Mouse (Mus musculus): ENCODE results near the gene Elmo1.

Gene Elmo1

DNA sequence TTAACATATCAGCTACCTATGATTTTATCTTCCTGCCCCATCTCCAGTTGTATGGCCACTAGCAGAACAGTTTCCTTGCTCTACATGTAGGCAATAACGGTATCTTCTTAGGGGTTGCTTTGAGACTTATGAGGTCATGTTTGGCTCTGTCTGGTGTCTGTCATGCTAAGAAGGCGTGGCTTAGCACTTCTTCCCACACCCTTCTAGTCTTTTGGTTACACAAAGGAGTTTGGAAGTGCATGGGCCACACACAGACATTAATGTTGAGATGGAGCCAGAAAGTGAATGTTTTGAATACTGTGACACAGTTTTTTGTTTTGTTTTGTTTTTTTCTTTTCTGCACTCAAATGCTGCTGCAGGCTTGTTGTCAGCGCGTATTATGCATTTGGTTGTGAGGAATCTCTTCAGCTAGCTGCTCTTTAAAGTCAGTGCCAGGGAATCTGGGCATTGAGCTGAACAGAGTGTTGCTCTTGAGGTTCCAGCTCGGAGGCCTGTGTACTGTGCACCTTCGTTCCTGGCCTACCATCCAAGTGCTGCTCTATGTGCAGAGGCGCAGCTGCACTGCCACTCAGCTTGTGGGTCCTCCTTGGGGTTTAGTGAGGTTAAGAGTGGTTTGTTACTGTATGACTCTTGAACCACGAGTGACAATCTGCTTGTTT, 31.1 kb downstream of the Elmo1 start:
- no peak for DNase-seq (ENCODE audit: extremely low read depth, low read depth, low spot score)

DNA sequence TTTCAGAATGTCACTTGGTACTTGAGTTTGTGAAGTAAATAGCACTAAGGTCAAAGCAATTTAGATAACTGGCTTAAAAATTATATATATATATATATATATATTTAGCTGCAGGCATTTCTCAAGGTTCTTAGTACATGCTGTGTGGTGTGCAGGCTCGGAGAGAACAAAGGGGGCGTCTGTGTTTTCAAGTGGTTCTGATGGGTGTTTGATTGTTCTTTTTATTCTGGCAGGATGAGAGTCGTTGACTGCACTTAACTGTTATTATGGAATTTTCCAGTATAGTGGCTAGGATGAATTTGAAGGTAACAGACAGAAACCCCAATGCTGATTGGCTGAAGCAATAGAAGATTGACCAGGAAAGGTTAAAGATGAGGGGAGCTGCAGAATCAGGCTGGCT, 33.6 kb downstream of the Elmo1 start:
- DNase-seq (ENCODE audit: extremely low read depth, low read depth, low spot score): no peak

DNA sequence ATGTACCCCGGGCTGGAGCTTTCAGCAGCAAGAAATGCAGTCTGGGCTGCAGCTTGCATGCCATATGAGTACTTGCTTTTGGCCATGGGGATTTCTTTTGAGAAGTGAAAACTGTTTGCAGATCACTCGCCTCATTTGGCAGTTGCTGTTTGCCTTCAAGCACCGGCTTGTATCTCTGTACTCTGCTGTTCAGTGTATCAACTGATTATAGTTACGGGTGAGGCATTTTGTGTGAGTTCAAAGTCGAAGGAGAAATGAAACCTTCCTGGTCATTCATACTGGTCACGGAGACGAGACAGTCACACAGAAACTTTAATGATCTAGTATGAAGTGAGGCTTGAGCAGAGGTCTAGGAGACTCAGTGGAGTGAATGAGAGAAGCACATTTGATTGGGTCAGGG, 34.6 kb downstream of the Elmo1 start:
- DNase-seq (ENCODE audit: extremely low read depth, low read depth, low spot score): no peak

DNA sequence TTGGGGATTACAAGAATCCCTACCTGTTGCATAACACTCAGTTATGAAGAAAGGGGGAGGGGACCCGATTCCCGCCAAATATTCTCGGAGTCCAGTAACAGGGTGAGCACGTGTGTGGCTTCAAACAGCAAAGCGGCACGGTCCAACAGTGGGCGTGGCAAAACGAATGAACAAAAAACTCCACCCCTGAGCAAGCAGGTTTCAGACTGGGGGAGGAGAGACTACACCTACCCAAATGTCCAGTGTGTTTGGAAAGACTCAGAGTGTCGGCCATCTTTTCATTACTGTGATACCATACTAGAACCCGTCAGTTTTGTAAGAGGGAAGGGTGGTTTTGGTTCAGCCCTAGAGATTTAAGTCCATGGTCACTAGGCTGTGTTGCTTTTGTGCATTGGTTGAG, 35.4 kb downstream of the Elmo1 start:
- no peak for DNase-seq (ENCODE audit: extremely low read depth, low read depth, low spot score)

DNA sequence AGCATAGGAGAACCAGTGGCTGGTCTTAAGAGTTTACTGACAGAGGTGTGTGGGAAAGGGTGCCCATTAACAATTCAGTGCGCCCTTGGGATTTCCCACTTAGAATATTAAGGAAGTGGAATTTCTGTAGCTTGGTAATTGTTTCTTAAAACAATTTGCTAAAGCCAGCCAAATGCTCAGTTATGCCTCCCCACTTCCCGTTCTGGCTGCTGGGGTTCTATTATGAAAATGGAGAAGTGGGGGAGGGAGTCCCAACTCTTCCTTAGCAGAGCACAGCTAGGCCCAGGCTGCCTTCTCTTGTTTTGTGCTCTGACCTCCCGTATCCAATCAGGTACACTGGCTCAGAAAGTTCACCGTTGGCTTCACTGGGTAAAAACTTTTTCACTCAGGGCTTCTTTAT, 37.2 kb downstream of the Elmo1 start:
- no peak for DNase-seq (ENCODE audit: extremely low read depth, low read depth, low spot score)

DNA sequence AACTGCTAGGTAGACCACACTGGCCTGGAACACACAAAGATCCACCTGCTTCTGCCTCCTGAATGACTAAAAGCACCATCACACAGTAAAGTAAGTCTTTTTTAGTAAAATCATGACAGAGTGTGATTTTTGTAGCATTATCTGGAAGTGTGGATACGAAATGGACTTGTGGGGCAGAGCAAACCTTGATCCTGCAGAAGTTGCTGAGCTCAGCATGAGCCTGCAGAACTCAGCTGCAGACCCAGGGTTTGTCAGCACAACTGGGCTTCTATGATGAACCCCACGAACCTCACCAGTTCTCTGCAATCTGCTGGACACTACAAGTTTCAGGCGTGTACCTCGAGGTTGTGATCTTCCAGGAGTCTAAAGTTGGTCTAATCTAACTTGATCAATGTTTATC, 37.7 kb downstream of the Elmo1 start:
- no peak for DNase-seq (ENCODE audit: extremely low read depth, low read depth, low spot score)

DNA sequence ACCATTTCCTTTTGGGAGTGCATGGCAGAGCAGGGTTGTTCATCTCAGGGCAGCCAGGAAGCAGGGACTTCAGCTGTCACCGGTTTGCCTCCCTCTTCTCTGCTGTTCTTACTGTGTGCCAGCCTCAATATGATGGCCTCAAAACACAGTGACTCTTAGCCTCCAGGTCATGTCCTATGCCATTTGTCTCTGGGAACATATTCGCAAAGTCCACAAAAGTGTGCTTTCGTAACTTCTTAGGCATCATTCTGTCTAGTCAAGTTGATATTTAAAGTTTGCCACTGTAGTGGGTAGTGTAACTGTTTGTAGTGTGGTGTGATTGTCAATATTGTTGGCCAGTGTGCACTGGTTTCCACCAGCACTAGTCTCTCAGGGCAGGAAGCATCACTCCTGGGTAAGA, 40.3 kb downstream of the Elmo1 start:
- DNase-seq (ENCODE audit: extremely low read depth, low read depth, low spot score): no peak

DNA sequence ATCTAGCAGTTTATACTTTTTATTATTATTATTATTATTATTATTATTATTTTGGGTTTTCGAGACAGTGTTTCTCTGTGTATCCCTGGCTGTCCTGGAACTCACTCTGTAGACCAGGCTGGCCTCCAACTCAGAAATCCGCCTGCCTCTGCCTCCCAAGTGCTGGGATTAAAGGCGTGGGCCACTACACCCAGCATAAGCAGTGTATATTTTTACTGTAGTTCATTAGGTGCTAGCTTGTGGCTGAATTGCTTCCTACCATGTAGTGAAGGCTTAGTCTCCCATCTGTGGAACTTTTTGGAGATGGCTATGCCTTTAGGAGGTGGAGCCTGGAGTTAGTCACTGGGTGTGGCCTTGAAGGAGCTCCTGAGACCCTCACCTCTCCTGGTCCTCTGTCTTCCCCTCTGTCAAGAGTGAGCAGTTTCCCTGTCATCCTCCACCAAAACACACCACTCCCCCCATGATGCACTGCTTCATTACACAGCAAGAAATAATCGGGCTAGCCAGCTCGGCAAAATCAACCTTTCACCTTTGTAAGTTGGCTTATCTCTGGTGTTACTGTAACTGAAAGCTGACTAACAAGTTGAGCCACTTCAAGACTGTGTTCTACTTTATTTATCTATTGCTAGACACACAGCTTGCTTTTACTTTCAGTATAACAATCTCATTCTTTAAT, 41.1 kb downstream of the Elmo1 start:
- no peak for DNase-seq (ENCODE audit: extremely low read depth, low read depth, low spot score)

DNA sequence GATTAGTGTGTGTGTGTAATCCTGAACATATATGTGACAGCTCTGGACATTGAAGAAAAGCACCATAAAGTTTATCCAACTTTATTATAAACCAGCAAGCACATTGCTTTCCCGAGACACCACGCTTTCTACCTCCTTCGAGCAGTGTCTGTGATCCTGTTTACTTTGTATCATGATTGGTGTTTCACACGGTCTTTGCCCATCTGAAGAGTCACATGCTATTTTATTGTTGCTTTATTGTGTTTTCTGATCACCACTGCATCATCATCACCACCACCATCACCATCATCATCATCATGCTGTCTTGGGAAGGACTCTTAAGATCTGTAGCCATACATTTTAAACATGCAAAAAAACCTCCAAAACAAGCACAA, 41.6 kb downstream of the Elmo1 start:
- no peak for DNase-seq (ENCODE audit: extremely low read depth, low read depth, low spot score)

DNA sequence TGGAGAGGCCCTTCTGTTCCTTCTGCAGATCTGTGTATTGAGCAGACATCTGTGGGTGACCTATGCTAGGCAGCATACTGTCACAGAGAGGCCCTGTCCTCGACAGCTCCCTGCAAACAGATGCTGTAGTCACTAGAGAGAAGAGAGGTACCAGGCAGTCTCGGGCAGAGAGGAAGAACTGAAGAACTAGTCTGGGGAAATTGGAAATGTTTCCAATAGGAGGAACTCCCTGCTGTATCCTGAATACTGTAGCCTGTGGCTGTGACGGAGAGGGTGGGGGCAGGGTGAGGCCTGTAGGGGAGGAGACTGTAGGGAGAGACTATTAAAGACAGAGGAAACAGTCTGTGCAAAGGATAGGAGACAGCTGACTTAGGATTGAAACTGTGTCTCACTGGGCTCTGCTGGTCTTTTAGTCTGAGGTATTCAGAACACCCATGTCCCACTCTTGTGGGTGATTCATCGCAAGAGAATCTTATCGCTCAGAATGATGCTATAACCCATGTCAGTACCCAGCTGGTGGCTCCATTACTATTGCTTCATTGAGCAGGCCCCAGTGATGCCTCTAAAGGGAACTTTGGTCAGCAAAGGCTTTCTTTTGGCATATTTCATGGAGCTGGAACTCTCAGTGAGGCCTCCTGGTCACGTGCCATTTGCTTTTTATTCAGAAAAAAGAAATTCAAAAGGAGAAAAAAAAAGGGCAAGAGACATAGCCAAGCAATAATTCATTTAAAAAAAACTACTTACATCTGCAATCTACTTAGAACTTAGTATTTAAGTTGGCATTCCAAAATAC, 43.4 kb downstream of the Elmo1 start:
- DNase-seq (ENCODE audit: extremely low read depth, low read depth, low spot score): no peak

DNA sequence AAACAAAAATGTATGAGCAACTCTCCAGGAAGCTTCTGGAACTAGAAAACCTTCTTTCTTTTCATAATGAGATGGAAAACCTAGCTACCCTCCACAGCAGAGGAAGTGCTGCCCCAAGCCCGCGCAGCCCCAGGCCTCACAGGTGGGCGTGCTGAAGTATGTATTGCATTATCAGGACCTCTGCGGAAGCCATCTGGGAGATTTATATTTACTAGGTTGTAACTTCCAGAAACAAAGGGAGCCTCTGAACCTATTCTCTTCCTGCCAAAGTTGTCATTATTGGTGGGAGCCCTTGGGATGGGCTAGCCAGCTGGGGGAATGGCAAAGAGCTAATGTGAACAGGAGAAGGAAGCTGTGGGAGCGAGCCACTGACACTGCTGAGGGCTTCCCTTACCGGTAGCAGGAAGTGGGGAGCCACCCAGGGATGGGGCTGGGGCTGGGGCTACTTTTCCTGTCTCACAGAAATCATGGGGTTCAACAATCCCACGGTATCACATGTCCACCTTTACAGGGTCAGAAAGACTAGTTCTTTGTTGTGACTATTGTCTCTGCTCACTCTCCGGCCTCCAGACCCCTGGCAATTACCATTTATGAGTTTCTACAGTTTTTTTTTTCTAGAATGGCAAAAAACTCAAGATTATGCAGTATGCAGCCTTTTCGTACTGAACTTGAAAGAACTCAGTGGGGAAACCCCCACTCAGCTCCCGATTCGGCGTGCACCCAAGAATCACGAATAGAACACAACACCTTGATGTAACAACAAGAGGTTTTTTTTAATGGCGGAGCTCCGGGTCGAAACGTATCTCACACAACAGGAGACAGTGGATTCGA, 44.2 kb downstream of the Elmo1 start:
- no peak for DNase-seq (ENCODE audit: extremely low read depth, low read depth, low spot score)

DNA sequence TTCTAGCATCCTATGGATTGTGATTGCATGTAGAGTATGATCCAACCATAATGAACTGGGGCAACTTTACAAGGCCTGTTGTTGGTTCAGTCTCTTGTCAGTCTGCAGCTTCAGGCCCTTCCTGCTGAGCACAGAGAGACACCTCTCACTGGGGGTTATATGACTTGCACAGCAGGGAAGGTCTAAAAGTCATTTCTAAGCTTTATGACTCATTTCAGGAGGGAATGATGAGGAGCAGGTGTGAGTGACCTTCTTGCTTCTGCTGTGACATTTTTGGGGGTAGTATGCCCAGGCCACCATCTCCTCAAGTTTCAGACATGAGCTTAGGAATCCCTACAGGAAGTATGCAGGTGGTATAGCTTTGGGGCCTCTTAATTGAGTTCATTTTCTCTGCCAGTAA, 46.4 kb downstream of the Elmo1 start:
- no peak for DNase-seq (ENCODE audit: extremely low read depth, low read depth, low spot score)

DNA sequence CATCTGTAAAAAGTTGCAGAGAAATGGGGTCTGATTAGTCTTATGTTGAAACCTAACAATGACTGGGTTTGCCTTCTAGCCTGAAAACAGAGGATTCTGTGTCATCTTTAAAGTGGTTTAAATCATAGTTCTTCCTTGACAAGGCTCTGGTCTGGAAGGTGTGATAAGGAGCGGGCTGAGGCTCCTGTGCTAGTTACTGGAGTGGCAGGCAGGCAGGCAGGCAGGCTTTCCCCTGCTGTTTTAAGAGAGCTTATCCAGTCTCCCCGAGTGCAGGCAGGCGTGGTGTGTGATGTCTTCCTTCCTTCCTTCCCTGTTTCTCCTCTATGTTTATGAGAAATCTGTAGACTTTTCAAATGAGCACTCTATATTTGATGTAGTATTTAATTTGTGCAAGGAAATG, 48.1 kb downstream of the Elmo1 start:
- no peak for DNase-seq (ENCODE audit: extremely low read depth, low read depth, low spot score)

DNA sequence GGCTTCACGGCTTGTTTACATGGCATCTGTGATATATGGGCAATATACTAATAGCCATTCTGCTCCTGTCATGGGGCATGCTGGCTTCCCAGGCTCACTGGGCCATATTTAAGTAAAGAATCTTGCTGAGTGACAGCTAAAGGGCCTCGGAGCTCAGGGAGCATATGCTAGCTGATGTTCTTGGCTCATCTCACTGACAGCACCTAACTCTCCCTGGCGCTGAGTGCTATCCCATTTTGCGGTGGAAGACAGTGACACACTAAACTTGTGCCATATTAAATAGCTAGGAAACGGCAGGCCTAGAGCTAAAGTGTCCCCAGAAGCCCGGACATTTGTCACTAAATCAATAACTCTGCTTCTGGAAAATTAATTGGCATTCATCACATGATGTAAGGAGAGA, 48.7 kb downstream of the Elmo1 start:
- DNase-seq (ENCODE audit: extremely low read depth, low read depth, low spot score): no peak

DNA sequence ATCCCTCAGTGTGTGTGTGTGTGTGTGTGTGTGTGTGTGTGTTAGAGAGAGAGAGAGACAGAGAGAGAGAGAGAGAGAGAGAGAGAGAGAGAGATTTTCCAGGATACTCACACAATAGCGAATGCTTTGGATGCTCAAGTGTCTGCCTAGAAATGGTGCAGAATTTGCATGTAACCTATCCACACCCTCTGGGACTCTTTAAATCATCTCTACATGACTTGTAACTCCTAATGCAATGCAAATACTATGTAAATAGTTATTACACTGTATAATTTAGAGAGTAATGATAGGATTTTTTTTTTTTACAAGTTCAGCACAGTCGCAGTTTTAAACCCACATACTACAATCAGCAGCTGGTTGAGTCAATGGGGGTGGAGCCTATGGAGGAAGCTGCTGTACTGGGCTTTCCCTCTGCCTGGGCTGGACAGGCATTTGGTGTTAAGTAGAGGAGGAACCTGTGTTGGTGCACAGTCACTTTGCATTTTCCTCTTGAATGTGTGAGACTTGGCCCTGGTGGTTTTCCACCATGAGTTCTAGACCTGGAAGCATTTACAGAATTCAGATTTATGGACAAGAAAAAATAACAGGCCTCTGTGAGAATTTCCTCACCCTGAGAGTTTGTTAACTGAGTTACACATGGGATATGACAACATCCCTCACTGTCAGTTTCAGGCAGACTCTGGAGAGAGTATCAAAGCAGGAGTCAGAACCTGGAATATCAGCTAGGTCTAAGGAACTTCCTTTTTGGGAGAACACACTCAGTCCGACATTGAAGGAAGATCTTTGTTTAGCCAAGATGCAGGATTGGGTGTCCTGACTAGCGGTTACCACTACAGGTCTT, 49.6 kb downstream of the Elmo1 start:
- no peak for DNase-seq (ENCODE audit: extremely low read depth, low read depth, low spot score)

DNA sequence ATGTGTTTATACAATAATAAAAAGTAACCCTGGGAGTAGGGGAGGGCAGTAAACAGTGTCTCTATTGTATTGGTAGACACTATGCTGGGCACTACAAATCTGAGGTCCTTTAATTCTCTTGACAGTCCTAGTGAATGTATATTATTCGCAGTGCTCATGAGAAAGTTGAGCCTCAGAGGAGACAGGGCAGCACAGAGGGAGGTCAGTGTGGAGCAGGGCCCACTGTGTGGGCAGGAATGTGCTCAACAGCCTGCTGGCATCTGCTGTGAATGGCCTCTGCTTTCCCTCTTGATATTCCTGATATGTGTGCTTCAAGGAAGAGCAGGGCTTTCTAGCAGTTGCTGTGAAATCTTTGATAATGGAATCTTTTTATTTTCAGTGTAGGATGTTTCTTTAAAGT, 52.2 kb downstream of the Elmo1 start:
- DNase-seq (ENCODE audit: extremely low read depth, low read depth, low spot score): no peak

DNA sequence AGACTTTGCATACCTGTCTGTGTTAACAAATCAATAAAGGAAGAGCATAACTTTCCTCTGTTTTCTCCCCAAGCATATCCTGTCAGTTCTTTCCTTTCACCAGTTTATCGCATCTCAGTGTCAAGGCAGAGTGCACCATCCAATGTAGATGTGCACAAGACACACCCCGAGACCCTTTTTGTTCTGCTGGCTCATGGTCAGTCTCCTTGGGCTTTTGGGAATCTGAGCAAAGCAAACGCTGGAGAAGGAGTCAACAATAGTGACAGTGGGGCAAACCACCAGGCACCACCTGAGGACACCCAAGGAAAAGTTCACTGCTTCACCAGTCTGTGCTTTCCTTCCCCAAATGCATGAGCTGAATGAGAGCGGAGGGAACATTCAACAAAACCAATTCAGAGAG, 56.5 kb downstream of the Elmo1 start:
- no peak for DNase-seq (ENCODE audit: extremely low read depth, low read depth, low spot score)

DNA sequence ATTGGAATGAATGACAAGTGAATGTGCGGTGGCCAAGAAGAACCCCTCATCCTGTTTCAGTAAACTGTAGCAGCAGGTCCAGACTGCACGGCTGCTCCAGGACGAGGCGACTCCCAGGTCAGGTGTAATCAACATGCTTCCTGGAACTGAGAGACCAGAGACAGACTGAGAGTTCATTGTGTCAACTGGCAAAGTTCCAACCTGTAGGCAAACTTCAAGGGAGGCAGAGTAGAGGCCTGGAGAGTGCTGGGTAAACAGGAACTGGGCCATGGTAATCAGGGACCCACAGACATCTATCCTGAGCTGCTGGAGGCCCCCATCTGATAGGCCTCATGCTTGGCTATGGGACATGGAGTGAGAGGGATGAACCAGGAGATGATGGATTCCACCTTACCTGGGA, 57.3 kb downstream of the Elmo1 start:
- no peak for DNase-seq (ENCODE audit: extremely low read depth, low read depth, low spot score)

DNA sequence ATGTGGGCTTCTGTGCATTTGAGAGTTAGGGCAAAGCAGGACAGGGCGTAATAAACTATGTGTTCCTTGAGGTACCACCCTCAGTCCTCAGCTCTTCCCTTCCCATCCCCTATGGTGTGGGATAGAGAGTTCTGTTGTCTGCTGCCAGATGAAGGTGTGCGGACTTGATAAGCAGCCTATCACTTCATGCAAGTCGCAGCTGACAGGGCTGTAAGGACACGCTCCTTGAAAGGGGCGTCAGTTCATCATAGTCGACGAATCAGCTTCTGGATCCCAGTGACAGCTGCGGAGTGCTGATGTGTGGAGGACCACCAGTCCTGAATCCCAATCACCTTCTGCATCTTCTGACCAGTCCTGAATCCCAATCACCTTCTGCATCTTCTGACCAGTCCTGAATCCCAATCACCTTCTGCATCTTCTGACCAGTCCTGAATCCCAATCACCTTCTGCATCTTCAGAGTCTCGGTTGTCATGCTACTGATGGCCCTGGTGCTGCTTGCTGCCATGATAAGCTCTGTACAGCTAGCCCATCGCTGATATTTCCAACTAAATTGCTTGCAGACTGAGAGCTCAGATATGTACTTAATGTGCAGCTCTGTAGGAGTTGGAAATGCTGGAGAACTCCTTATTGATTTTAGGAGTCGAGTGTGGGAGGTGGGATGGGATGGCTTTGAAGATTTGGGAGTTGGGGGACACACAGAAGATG, 59.9 kb downstream of the Elmo1 start:
- no peak for DNase-seq (ENCODE audit: extremely low read depth, low read depth, low spot score)

Measured in fat pad, adult 2 months (tissue).